Mouse (Mus musculus) layer of hippocampus, postnatal 36 days (tissue): ENCODE data around the gene Sox1. TPM values are rescaled to one million over a fixed set of nuclear protein-coding genes. Genes with fewer than 3 reads are reported as not detected.
A peak's percentile ranks its signal among the peaks of the same experiment; 100 is the strongest.

ENCODE experiments used
- DNase-seq, 2 experiments: peaks; one replicate each; pipeline ENCODE4 v3.0.0; 2022
- total RNA-seq, 2 experiments: library from RNA; stranded (reverse); gene quantifications; 2 replicates each; pipeline ENCODE4 v1.2.3; 2021

Gene Sox1
- 1 to 10 TPM; 9.7 to 10.0 TPM for total RNA-seq

DNA sequence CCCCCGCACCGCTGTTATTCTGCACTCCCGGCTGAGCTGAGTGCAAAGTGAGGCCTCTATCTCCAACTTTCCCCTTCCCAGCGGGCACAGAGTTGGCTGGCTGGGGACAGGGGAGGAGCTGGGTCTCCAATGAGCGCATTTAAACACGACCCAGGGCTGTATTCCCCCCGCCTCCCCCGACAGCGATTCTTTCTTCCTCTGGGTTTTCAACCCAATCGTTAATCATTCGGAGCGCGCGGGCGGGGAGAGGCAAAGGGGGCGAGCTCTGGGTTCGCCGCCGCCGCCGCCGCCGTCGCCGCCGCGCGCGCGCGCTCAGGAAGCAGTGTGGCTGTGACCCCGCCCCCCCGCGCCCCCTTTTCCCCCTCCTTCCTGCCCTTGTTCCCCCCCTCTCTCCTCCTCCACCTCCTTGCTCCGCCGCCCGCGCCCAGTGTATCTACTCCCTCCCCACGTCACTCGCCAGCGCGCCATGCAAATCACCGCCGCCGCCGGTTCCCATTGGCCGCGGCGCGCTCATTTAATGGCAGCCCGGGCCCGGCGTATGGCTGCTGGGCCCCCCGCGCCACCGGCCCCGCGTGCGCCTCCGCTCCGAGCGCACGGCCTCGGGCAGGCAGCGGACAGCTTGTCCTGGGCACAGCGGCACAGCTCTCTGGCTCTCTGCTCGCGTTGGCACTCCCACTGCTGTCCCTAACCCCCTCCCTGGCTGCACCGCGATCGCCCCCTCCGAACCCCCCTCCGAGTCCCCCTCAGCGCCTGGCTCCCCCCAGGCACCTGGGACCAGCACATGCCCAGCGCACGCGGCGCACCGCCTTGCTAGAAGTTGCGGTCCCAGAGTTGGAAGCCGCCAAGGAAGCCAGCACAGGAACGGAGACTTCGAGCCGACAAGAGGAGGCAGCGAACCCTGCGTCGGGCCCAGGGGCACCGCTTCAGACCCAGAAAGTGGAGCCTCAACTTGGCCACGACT is at the start of gene Sox1:
Sox1 (plus strand) TSS at position 225 of the 961 bp plus-strand sequence.
- DNase-seq = peak in 1 of 2 experiments; percentile 71

DNA sequence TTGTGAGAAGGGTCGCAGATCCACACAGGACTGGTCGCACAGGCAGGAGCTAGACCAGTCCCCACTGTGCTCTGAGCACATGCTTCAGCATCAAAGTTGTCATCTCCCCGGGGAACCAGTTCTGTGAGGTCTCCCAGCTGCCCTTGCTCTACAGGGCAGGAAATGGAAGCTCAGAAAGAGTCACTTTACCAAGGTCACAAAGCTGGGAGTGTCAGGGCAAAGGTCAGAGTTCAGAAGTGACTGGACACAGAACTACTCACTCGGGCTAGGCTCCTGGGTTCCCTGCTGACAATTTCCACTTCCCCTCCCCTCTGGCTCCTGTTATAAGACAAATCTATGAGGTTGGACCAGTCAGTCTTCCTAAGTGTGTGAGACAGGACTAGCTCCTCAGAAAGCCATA is 49.2 kb upstream of the Sox1 start:
- no peak for DNase-seq

DNA sequence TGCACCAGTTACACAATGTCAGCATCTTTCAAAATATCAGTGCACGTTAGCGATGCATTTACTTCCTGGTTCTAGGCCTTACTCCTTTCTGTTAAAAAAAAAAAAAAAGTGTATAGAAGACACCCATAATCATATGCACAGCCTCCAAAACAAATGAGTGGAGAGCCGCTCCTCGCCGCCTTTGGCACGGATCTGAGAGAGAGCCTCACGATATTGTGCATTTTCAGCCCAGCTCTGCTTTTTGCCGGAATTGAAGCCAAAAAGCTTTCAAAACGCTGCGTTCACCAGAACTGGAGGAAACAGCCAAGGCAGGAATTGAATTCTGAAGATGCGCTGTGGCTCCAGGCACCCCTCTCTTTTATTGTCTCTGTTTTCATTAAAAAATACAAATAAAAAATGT is 48.2 kb upstream of the Sox1 start:
- DNase-seq = no peak

DNA sequence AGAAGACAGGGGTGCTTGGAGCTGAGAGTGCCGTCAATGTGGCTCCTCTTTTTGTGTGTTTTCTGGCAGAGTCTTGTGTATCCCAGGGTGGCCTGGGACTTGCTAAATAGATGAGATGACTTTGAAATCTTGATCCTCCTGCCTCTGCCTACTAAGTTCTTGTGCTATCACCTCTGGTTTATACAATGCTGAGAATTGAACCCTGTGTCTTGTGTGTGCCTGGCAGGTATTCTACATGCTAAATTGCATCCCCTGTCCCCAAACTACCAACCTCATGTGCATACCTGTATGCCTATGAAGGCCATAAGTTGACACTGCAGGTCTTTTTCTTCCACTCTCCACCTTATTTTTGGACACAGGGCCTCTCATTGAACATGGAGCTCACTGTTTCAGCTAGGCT is 46.8 kb upstream of the Sox1 start:
- DNase-seq = no peak

DNA sequence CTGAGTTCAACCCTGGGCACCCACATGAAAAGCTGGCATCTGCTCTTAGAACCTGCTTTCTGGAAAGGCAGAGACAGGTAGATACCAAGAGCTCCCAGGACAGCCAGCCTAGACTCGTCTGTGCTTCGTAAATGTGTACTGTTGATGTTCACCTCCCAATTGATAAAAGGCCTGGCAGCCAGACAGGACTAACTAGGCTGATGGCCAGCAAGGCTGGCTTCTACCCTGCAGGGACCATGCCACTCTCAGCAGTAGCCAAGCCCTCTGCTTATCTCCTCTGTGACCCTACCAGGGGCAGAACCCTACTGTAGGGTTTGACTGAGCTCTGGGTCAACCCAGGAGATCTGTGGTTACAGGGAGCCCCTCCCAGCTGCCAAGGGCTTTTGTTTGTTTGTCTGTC is 45.5 kb upstream of the Sox1 start:
- no peak for DNase-seq

DNA sequence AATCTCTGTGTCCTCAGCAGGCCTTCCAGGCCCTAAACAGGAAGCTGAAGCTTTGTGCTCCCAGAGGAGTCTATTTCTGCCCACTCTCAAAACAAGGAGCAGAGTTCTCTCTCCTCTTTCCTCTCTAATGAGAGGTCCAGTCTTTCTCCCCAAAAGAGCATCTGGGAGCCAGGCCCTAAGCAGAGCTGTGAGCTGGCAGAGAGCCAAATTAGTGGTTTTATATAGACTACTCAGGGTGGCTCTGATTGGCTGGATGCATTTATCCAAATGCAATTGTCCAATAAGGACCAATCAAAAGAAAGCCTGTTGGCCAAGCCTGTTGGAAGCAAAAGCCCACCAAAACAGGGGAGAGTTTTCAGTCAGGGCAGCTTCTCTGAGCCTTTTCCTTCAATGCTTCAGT is 44.0 kb upstream of the Sox1 start:
- no peak for DNase-seq

DNA sequence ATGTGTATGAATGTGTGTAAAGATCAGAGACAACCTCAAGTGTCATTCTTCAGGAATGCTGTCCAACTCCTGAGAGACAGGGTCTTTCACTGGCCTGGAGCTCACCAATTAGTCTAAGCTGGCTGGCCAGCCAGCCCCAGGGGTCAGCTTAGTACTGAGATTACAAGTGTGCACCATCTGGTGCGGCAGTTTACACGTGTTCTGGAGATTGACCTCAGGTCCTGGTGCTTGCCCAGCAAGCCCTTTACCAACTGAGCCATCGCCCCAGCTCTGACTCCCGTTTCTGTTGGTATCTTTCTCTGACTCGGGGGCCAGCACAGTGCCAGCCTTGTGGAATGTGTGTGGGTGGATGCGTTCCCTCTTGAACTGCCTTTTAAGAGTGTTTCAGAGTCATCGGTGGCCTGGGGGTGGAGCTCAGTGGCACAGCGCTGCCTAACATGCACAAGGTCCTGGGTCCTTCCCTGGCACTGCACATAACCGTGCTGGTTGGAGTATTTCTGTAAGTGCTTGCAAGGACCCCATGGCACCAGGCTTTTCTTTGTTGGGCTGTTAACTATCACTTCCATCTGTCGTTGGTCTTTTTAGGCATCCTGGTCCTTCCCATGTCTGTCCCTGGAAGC is 40.6 kb upstream of the Sox1 start:
- DNase-seq = no peak

DNA sequence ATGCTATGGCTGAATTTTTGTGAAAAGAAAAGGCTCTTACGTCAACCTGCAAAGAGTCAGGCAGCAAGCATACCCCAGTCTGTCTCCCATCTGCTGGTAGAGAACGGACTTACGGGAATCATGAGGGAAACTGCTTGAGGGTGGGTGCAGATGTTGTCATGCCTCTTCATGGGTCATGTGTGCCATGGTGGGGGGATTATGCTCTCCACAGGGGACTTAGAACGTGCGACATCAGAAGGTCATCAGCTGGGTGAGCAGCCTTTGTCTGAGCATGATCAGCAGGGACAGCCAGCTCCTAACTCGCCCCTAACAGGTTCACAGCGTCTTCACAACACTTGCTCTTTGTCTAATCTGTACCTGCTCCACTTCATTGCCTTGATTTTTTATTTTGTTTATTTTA is 26.9 kb upstream of the Sox1 start:
- DNase-seq = no peak

DNA sequence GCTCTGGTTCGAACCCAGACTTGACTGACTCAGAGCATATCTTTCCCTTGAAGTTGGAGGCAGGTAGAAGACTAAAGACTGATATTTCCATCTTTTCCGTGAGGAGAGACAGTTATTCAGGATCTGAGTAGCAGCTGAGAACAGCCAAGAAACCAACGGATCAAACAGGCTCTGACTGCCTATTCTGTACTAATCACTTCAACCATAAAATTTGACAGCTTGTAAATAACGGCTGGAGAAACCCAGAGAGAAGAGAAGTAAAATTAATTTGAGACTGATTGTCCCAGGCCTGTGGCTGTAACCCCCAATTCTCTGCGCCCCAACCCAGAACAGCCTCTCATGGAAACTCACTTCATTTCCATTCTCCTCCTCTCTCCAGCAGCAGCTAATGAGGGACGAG is 26.2 kb upstream of the Sox1 start:
- DNase-seq = no peak

DNA sequence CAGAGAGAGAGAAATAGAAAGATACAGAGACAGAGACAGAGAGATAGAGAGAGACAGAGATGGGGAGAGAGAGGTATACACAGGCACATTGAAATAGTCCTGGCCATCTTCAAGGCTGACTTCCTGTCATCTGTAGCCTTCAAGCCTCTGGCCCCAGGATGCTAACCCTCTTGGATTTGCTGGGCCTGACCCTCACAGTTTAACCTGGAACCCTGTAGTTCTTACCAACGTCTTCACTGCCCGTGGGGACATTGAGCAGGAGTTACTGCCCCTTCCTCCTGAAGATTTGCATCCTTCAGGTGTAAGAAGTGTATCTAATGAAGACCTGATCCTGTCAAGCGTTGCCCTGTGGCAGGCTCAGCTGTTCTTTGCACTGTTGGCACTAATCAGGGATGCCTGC is 14.0 kb upstream of the Sox1 start:
- DNase-seq = no peak

DNA sequence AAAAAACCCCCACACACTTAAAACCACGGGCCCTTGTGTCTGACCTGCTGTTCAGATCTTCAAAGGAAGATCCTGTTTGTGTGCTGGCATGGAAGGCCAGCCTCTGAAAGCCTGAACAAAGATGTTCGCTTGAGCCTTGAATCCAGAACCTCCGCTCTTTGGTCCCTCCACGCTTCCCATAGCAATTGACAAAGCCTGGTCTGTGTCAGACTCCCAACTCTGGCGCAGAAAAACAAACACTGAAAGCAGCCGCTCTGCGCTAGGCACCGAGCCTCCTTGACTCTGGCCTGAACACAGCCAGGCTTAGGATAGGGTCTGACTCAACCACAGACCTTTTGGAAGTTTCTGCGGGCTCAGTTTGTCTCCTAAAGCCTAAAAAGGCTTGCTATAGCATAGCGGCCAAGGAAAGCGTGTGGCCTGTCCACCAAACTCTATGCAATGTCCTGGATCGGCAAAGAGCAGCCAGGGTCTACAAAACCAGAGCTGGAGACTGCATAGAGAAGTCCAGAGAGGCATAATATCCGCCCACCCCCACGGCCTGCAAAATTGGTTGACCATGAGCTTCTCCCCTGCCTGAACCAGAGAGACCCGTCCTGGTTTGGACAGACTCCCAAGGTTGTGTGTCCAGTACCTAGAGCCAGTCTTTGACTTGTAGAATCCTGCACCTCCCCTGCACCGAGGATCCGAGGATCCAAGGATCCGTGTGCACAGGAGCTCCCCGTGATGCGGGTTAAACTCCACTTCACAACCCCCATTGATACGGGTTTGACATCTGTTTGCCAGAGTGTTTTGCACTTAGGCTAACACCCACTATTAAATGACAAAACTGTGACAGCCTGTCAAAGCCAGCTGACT is 12.2 kb upstream of the Sox1 start:
- DNase-seq = no peak

DNA sequence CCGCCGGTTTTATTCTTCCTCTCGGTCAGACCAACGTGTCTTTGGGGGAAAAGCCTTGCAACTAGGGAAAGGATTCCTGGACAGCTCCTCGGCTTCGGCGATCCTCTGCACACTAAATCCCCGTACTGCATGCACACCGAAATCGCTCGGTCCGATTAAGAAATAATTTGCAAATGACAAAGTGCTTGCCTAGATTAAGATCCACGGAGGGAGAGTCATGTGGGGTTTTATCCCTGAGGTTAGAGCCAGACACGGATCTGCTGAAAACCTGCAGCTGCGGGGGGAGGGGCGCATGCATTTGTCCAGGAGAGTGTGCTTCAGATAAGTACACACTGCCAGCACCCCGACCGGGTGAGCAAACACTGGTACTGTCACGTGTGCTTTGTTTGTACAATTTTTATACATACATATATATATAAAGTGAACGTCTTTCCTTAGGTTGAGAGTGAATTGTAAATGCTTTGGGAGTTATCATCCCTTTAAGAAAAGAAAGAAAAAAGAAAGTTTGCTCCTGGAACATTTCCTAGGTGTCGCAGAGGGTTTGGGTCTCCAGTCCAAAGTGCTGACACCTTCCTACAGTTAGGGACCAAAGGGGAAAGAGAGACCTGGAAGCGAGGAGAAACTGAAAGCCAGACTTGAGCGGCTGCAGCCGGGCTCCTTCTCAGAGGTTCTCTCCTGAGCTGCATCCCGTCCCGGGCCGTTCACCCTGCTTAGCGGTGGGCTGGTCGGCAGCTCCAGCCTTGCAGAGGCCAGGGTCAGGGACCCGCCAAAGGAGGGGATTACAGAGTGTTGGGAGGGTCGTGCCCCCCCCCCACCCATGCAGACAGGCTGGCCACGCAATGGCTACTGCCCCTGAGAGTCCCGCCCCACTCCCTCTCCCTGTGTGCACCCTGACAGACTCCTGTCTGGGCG is 10.9 kb upstream of the Sox1 start:
- no peak for DNase-seq

DNA sequence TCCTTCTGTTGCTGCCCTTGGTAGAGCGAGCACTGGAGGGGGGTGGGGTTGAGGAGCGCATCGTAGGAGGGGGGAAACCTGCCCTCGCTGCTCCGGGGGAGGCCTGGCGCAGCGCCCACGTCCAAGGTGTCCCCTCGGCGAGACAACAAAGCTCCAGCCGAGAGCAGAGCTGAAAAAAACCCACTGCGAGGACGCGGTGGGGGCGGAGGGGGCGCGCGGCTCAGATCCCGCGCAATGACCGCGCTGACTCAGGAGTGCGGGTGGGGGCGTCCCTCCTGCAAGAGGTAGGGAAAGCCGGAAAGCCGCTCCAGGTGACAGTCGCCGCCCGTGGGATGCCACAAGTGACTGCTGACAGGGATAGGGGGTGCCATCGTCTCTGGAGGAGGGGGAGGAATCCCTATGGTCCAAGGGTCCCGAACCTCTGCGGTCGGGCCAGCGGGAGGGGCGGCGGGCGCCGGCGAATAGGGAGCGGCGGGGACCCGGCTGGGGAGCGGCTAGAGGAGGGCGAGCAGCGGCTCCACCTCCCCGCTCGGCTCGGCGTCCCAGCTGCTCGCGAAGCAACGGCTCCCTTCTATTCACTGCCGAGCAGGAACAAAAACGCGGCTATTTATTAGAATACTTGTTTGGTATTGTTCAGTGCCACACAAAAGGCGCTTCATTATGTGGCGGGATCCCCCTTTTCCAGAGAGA is 10.0 kb upstream of the Sox1 start:
- no peak for DNase-seq

DNA sequence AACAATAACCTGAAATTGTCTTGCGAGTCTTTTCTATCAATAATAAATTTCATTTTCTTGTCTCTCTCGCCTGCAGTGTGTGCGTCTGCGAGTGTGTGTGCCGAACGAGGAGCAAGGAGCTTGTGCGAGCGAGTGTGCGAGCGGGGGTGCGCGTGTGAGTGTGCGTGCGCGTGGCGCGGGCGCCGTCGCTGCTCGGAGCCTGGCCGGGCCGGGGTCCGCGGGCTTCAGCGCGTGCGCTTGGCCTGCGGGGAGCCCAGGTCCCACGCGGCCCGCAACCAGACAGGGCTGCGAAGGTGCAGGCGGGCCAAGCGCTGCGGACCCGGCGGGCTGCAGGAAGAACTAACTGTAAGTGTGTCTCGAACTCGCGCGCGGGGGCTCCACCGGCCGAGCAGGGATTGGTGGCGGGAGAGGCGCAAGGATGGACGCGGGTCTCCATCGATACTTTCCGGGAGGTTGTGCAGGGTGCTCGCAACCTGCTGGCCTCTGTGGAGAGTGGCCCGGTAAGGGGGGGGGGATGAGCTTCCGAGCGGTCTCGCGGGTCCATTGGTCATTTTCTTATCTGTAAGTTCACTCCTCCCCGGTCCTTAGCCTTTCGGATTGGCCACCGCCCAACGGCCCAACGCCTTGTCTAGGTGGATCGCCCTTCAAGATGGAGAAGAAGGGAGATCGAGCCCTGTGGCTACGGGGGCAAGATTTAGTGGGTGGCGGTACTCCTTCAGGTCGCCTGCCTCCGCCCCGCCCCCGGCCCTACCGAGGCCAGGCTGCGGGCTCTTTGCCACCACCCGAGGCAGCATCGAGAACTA is 9.2 kb upstream of the Sox1 start:
- DNase-seq = no peak

DNA sequence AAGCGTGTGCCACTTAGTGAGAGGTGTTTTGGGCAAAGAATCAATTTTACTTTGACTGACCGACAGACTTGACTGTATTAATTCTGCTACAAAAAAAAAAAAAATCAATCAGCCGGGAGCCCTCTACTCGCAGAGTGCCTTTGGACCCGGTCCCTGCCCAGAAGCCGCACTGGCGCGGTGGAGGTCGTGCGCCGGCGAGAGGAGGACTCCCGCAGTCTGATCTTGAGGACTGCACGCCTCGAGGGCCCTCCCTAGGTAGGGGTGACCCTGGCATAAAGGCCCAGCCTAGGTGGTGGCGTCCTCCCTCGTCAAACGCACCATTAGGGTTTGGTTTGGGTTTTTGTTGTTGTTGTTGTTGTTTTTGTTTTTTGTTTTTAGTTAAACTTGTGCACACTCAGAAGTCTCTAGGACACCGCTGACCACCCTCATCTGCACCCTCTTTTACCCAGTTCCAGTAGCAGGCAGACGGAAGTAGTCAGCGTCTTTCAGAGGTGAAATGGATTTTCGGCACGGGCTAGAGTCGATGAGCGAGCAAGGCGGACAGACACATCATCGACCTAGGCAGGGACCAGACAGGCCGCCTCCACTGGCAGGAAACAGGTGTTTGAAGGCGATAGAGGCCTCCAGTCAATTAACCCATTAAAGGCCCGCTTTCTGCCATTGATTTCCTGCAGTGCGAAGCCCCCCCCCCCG is 8.4 kb upstream of the Sox1 start:
- DNase-seq = no peak

DNA sequence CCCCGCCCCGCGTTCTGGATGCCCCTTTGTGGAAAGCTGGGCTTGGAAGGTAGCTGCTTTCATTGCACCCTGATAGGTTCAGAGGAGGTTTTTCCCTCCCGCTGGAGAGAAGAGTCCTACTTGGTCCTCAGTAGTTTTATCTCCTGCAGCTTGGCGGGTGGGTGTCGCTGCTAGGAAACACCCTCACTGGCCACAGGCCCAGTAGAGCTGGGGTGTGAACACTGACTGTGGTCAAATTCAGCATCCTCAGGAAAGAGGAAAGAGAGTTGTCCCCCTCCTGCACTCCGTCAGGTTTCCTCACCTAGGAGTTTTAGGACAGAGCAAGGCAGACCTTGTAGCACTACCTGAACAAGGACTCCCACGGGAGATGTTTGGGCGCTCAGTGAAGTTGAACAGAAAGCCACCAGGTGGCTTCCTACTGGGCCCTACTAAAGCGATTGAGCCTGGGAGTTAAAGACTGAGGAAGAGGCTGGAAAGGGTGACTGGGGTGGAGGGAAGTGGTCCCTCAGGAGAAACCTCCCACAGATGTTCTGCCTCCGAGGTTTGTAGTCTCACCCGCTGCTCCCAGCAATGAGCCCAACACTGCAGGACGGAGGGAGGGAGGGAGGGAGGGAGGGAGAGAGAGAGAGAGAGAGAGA is 7.8 kb upstream of the Sox1 start:
- DNase-seq = no peak

DNA sequence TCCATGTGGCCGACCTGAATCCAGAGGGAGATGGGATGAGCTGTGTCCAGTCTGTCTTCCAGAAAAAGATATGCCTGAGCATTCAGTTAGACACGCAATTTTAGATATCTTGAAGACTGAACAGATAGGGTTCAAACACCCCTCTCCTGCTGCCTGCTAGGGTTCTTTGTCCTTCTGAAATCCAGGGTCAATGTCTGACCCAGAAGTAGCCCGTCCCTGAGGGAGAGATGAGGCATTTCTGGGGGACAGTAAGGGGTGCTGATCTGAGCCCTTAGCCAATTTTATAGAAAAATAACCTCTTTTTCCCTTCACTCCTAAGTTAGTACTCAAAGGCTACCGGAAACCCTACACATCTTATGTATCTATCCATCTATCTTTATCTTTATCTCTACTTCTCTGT is 7.2 kb upstream of the Sox1 start:
- DNase-seq = no peak

DNA sequence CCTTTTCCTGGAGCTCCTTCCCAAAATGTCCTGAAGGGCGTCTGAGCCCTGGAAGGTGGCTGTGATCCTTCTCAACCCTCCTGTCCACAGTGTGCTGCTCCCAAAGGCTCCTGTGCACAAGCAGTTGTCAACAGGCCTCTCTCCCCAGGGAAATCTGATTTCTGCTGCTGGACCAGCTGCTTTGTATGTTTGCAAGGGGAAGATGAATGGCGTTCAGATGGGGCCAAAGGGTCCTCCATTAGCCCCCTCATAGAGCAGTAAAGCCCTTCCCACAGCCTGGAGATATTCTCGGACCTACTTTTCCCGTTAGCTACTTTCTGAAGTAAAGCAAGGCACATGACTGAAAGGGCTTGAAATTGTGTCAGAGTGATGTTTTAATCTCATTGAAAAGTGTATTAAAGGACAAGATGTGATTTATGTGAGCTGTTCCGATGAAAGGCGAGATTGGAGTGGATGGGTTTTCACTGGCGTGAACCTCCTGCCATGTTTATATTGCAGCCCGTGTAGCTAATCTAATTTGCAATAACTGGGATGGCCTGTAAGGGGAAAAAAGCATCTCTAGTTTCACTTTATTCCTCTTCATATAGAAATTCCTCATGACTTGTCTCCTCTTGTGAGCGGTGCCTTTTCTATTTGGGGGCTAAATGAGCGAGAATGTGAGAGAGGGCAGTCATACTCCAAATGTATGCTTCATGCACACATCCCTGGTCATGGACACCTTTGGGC is 6.5 kb upstream of the Sox1 start:
- DNase-seq = no peak

DNA sequence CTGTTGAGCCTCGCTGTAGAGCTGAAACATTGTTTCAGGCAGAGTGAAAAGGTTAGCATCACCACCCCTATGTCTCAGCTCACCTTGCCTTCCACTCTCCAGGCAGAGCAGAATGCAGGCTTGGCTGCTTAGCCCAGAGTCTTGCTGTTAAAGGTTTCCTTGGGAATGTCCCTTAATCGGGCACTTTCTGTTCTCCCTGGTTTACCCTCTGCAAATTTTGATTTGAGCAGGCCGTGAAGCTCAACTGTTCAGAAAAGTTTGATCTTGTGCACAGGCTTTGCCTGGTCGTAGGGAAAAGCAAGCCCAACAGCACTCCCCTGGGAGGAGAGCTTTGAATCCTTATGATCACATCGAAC is 6.0 kb upstream of the Sox1 start:
- DNase-seq = no peak
